Mouse (Mus musculus) ES-Bruce4 (cell line): Measurements from ENCODE around the gene Gpatch3.

Experiments
- CTCF ChIP-seq: IDR thresholded peaks from one replicate; pipeline ENCODE4 v1.8.1; 2011; ENCODE audit warnings: low read depth, low read length
- EP300 ChIP-seq: IDR thresholded peaks from 2 replicates; pipeline ENCODE4 v1.6.1; 2011; ENCODE audit warnings: low read depth, low read length; ENCODE audit not compliant: insufficient read depth
- POLR2A ChIP-seq: IDR thresholded peaks from one replicate; pipeline ENCODE4 v1.8.1; 2011; ENCODE audit warnings: low read length; ENCODE audit not compliant: insufficient read depth

- TF ChIP-seq POLR2A, result no peak
- TF ChIP-seq CTCF, result no peak
- TF ChIP-seq EP300, result no peak
Measured at GRCm38 (mm10) chr4:133619473-133620136, 45.1 kb downstream of the Gpatch3 start.
